Mouse (Mus musculus): ENCODE data around the gene Rln1.
A peak's percentile ranks its signal among the peaks of the same experiment; 100 is the strongest.

The Rln1 gene

GRCm38 (mm10) chr19:29334068-29334745, at the start of gene Rln1:
Rln1 (minus strand) TSS chr19:29334670.
- DNase-seq (ENCODE audit: low spot score): no peak

GRCm38 (mm10) chr19:29383368-29383767, 48.9 kb upstream of the Rln1 start:
- no peak for DNase-seq (ENCODE audit: low spot score)

GRCm38 (mm10) chr19:29379839-29380603, 45.6 kb upstream of the Rln1 start:
- no peak for DNase-seq (ENCODE audit: low spot score)

GRCm38 (mm10) chr19:29376382-29376781, 41.9 kb upstream of the Rln1 start:
- no peak for DNase-seq (ENCODE audit: low spot score)

- DNase-seq (ENCODE audit: low spot score): no peak
Observed at GRCm38 (mm10) chr19:29374947-29375346, 40.5 kb upstream of the Rln1 start.

- DNase-seq (ENCODE audit: low spot score): no peak
Observed at GRCm38 (mm10) chr19:29373438-29373837, 39.0 kb upstream of the Rln1 start.

- no peak for DNase-seq (ENCODE audit: low spot score)
Observed at GRCm38 (mm10) chr19:29372621-29373020, 38.2 kb upstream of the Rln1 start.

- DNase-seq (ENCODE audit: low spot score): no peak
Observed at GRCm38 (mm10) chr19:29372138-29372537, 37.7 kb upstream of the Rln1 start.

- no peak for DNase-seq (ENCODE audit: low spot score)
Observed at GRCm38 (mm10) chr19:29371284-29372081, 37.0 kb upstream of the Rln1 start.

GRCm38 (mm10) chr19:29370545-29371283, 36.2 kb upstream of the Rln1 start:
- DNase-seq (ENCODE audit: low spot score): no peak

GRCm38 (mm10) chr19:29370112-29370511, 35.6 kb upstream of the Rln1 start:
- DNase-seq (ENCODE audit: low spot score): no peak

- no peak for DNase-seq (ENCODE audit: low spot score)
Observed at GRCm38 (mm10) chr19:29368671-29369309, 34.3 kb upstream of the Rln1 start.

GRCm38 (mm10) chr19:29368041-29368440, 33.6 kb upstream of the Rln1 start:
- DNase-seq (ENCODE audit: low spot score): no peak

GRCm38 (mm10) chr19:29366969-29367622, 32.6 kb upstream of the Rln1 start, which contains the start of the genes Plgrkt and Cd274:
Plgrkt (minus strand) TSS chr19:29367390.
Cd274 (plus strand) TSS chr19:29367455.
- DNase-seq (ENCODE audit: low spot score): peak; percentile 90

GRCm38 (mm10) chr19:29366226-29366968, 31.9 kb upstream of the Rln1 start:
- no peak for DNase-seq (ENCODE audit: low spot score)

- DNase-seq (ENCODE audit: low spot score): no peak
Observed at GRCm38 (mm10) chr19:29365105-29365504, 30.6 kb upstream of the Rln1 start.

- peak; percentile 30 for DNase-seq (ENCODE audit: low spot score)
Observed at GRCm38 (mm10) chr19:29364076-29364475, 29.6 kb upstream of the Rln1 start.

- DNase-seq (ENCODE audit: low spot score): no peak
Observed at GRCm38 (mm10) chr19:29363557-29363956, 29.1 kb upstream of the Rln1 start.

GRCm38 (mm10) chr19:29362173-29362930, 27.9 kb upstream of the Rln1 start:
- no peak for DNase-seq (ENCODE audit: low spot score)

All from lung, postnatal 25 days (tissue).